8 mouse cellular contexts compared by ENCODE assay signal in the genomic region with DNA sequence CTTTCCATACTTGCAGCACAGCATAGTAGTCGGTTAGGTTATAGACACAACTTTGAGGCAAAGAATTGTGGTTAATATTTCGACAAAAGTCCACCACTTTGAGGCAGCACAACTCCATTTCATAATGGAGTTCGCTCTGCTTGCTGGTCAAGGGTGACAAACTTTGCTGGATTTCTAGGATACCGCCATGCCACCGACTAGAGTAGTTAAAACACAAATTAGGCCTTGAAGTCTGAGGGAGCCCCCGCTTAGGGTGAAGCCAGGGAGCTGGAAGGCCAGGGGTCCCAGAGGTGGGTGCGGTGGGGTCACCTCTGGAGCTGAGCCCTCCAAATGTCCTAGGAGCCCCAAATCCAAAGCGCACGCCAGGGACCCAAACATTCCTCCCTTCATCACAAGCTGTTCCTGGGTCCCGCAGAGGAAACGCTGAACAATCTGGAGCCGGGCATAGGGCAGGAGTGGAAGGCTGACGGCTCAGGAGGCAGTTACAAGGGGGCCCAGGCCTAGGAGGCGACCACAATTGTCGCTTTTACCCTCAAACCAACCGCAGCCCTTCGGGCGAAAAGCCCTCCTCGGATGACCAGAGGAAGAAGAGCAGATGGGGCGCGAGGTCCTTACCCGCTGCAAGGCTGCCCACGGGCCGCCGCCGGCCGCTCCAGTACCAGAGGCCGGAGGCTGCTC. TPM values are rescaled to one million over a fixed set of nuclear protein-coding genes. Genes with fewer than 3 reads are reported as not detected.
DNase-seq lines count a peak whose midpoint lies in the region; ATAC-seq lines count a peak whose summit lies in the region.

No protein-coding gene starts in this region.

- H3K36me3 ChIP-seq in embryonic facial prominence, embryonic 15.5 days, result no peaks in the 10 kb centered on the region

- ATAC-seq in embryonic facial prominence, embryonic 15.5 days (ENCODE audit: insufficient number of reproducible peaks, low FRiP score, low TSS enrichment, low read depth), result no peak; the same call in 1 of the 2 replicates
- ATAC-seq in inflammation-experienced regulatory T-cells, adult 6 months, result peak; percentile 6

- peak overlapping the region; percentile 68 for H3K4me2 ChIP-seq in embryonic facial prominence, embryonic 15.5 days (replicated peaks)

- H3K27ac ChIP-seq in embryonic facial prominence, embryonic 15.5 days (replicated peaks), result peak overlapping the region; percentile 74

- peak; percentile 54 to 56 for DNase-seq in kidney, adult 8-10 months
- no peak for DNase-seq in kidney, postnatal 10 days
- DNase-seq in MEL-GATA-1-ER (ENCODE audit: extremely low read depth, low read depth), result peak; percentile 24
- peak; percentile 30 for DNase-seq in lung, postnatal 10 days
- peak; percentile 29 for DNase-seq in testis, postnatal 14 days (ENCODE audit: low spot score)
- no peak for DNase-seq in frontal cortex, postnatal 36 days (ENCODE audit: low spot score in 2 of 2)

- H3K4me1 ChIP-seq in embryonic facial prominence, embryonic 15.5 days, result peaks cover 13% of the 10 kb centered on the region; the same call in 1 of the 2 replicates

- H3K4me3 ChIP-seq in embryonic facial prominence, embryonic 15.5 days (replicated peaks), result peak overlapping the region; percentile 80

- WGBS in embryonic facial prominence, embryonic 15.5 days, result 1% methylated on average over 28 of the region's 28 CpGs

- no peaks in the 10 kb centered on the region for H3K27me3 ChIP-seq in embryonic facial prominence, embryonic 15.5 days

- H3K9ac ChIP-seq in embryonic facial prominence, embryonic 15.5 days, result peak overlapping the region; percentile 78

- no peaks in the 10 kb centered on the region for H3K9me3 ChIP-seq in embryonic facial prominence, embryonic 15.5 days (replicated peaks)

RNA-seq across cellular contexts. Expression of gene Hibadh, which starts 0.5 kb away (rescaled TPM):
- 91.5 and 92.8 TPM in 2 replicates for polyA plus RNA-seq in embryonic facial prominence, embryonic 15.5 days (2015; fragmentation: Nextera tagmentation; extraction: Ambion mirVana)
- polyA plus RNA-seq in inflammation-experienced regulatory T-cells, adult 6 months (2017; shearing (Covaris generic)), result 10 to 100 TPM; 39.6 to 46.1 (median 42.5) TPM

Comparison
In these comparisons a context has a peak if more than half of its experiments do, and no peak if none do; other contexts are left out.
1. DNase-seq: peak in kidney, adult 8-10 months (2 of 2), MEL-GATA-1-ER (single experiment), lung, postnatal 10 days (single experiment) and testis, postnatal 14 days (single experiment); none in kidney, postnatal 10 days (single experiment) and frontal cortex, postnatal 36 days (0 of 2).